Mouse (Mus musculus): ENCODE data around the gene Cox5a.

GRCm38 (mm10) chr9:57525516-57525915 is 4.4 kb downstream of the Cox5a start:
- TF ChIP-seq CTCF (IDR thresholded peaks at IDR 0.05; ENCODE audit: extremely low read depth, insufficient read depth, low read length) (no peak), POLR2A (IDR thresholded peaks at IDR 0.05; ENCODE audit: extremely low read depth, insufficient read depth, low read length) (no peak)

Measured in cortical plate, adult 2 months (tissue).